ENCODE assay signal across 14 mouse cellular contexts in genomic region chr10:38667841-38668240, GRCm38 (mm10).
"Had no signal": no experiment of that assay in that cellular context is flagged by ENCODE, and none has a peak within 500 bp of the region (broad histone marks: within the 10 kb centered on the region; RNA-seq: fewer than 3 reads in every experiment).

No protein-coding gene starts in this region.

- DNase-seq: kidney, adult 9 months; kidney, postnatal 36 days; layer of hippocampus, adult 9-11 months; liver; liver, embryonic 13.5 days; lung, adult 18-20 months; right cerebral cortex, adult 18-20 months; right cerebral cortex, postnatal 25 days; thymus, postnatal 14 days had no signal

- H3K9me3 ChIP-seq: limb, embryonic 12.5 days; liver, embryonic 13.5 days; midbrain, embryonic 12.5 days; neural tube, embryonic 13.5 days had no signal

- H3K27me3 ChIP-seq: limb, embryonic 12.5 days; liver, embryonic 13.5 days; midbrain, embryonic 12.5 days; neural tube, embryonic 13.5 days had no signal

- H3K36me3 ChIP-seq: limb, embryonic 12.5 days; liver, embryonic 13.5 days; midbrain, embryonic 12.5 days; neural tube, embryonic 13.5 days had no signal

- H3K4me1 ChIP-seq: limb, embryonic 12.5 days; liver, embryonic 13.5 days; midbrain, embryonic 12.5 days; neural tube, embryonic 13.5 days had no signal

- H3K27ac ChIP-seq: kidney, postnatal 0 days; limb, embryonic 12.5 days; liver, embryonic 13.5 days; midbrain, embryonic 12.5 days; neural tube, embryonic 13.5 days had no signal

- H3K9ac ChIP-seq: limb, embryonic 12.5 days; liver, embryonic 13.5 days; midbrain, embryonic 12.5 days; neural tube, embryonic 13.5 days had no signal

- H3K4me2 ChIP-seq: limb, embryonic 12.5 days; liver, embryonic 13.5 days; midbrain, embryonic 12.5 days; neural tube, embryonic 13.5 days had no signal

- H3K4me3 ChIP-seq: limb, embryonic 12.5 days; liver, embryonic 13.5 days; midbrain, embryonic 12.5 days; neural tube, embryonic 13.5 days had no signal

- ATAC-seq: midbrain, embryonic 16.5 days had no signal
